Mouse (Mus musculus) forebrain, embryonic 11.5 days (tissue): Measurements from ENCODE around the gene Larp1. TPM values are rescaled to one million over a fixed set of nuclear protein-coding genes. Genes with fewer than 3 reads are reported as not detected.

ENCODE experiments used
- ATAC-seq: fragments of 200-750 bp; cut with Nextera tagmentation; replicated peaks from 2 replicates; pipeline ENCODE4 v1.8.0; 2017; ENCODE audit warnings: moderate TSS enrichment; ENCODE audit not compliant: low FRiP score
- DNase-seq: peaks from one replicate; pipeline ENCODE4 v3.0.0-alpha.2; 2017; ENCODE audit warnings: low spot score
- H3K27ac ChIP-seq: fragments of 300-500 bp; sonication (generic); 2 replicates; pipeline ENCODE4 v1.5.1; 2014; ENCODE audit warnings: low read depth, low read length
- H3K27me3 ChIP-seq: fragments of 300-500 bp; sonication (generic); 2 replicates; pipeline ENCODE4 v1.6.1; 2014; ENCODE audit warnings: mild to moderate bottlenecking, low read length, mixed read lengths; ENCODE audit not compliant: control insufficient read depth, insufficient read depth
- H3K36me3 ChIP-seq: fragments of 300-500 bp; sonication (generic); 2 replicates; pipeline ENCODE4 v1.6.1; 2014; ENCODE audit warnings: mild to moderate bottlenecking, low read length, moderate library complexity, mixed read lengths; ENCODE audit not compliant: control insufficient read depth, insufficient read depth
- H3K4me1 ChIP-seq: fragments of 300-500 bp; sonication (generic); replicated peaks from 2 replicates; pipeline ENCODE4 v1.6.1; 2014; ENCODE audit warnings: low read length, mixed read lengths; ENCODE audit not compliant: control insufficient read depth, insufficient read depth
- H3K4me2 ChIP-seq: fragments of 300-500 bp; sonication (generic); 2 replicates; pipeline ENCODE4 v1.6.1; 2014; ENCODE audit warnings: low read depth, mild to moderate bottlenecking, low read length, moderate library complexity, mixed read lengths; ENCODE audit not compliant: severe bottlenecking
- H3K4me3 ChIP-seq: fragments of 300-500 bp; sonication (generic); 2 replicates; pipeline ENCODE4 v1.5.1; 2014; ENCODE audit warnings: low read depth, low read length
- H3K9ac ChIP-seq: fragments of 300-500 bp; sonication (generic); 2 replicates; pipeline ENCODE4 v1.6.1; 2014; ENCODE audit warnings: low read length
- H3K9me3 ChIP-seq: fragments of 300-500 bp; sonication (generic); 2 replicates; pipeline ENCODE4 v1.6.1; 2016; ENCODE audit warnings: low read length, mixed read lengths; ENCODE audit not compliant: control insufficient read depth
- WGBS: fragments of 180-500 bp; shearing (Covaris S2); extraction: QIAGEN DNeasy Blood & Tissue Kit; methylation state at CpG from one replicate; pipeline ENCODE4 v1.1.7; 2014; 5-methylcytosine and 5-hydroxymethylcytosine counted together
- polyA plus RNA-seq: library from polyadenylated mRNA; unstranded; fragments of >200 nt; fragmentation: Nextera tagmentation; extraction: Ambion mirVana; gene quantifications from 2 replicates; pipeline ENCODE4 v1.2.1, GENCODE M21; 2014

Larp1 gene
- polyA plus RNA-seq, 1 experiment from 2014 or later: 20.5 TPM

DNA sequence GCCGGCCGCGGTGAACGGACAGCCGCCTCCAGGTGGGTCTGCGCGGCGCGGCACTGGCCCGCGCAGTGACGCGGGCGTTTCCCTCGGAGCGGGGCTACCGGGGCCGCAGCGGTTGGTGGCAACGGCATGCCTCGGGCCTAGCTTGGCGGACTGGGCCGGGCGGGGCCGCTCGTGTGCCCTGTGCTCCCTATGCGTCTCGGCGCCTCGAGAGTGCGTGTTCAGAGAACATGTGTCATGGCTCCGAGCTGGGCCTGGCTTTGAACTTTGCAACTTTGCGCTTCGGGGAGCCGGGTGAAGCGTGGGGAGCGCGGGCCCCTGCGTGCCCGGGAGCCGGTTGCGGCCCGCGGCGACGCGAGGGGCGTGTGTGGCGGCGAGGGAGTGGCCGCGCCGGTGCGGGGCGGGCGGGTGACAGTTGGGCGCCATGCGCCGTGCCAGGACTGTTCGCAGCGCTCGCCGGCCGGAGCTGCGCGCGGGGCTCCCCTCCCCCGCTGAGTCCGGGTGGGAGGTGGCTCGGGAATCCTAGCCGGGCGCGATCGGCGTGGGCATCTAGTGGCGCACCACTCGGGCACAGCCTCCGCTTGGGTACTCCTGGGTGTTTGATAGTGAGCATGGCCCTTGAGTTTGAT lies 765 bp downstream of the Larp1 start:
- Histone ChIP-seq H3K9ac (peak overlapping the region; percentile 89), H3K27me3 (no peaks in the 10 kb centered on the region), H3K4me1 (peaks cover 9% of the 10 kb centered on the region; the same call in 1 of the 2 replicates), H3K36me3 (no peaks in the 10 kb centered on the region), H3K4me3 (peak overlapping the region; percentile 98), H3K9me3 (no peaks in the 10 kb centered on the region), H3K27ac (peak overlapping the region; percentile 64), H3K4me2 (peak overlapping the region; percentile 85)
- ATAC-seq (peak; percentile 69), DNase-seq (peak; percentile 82)
- WGBS: under 1% methylated on average over 75 of the region's 78 CpGs

DNA sequence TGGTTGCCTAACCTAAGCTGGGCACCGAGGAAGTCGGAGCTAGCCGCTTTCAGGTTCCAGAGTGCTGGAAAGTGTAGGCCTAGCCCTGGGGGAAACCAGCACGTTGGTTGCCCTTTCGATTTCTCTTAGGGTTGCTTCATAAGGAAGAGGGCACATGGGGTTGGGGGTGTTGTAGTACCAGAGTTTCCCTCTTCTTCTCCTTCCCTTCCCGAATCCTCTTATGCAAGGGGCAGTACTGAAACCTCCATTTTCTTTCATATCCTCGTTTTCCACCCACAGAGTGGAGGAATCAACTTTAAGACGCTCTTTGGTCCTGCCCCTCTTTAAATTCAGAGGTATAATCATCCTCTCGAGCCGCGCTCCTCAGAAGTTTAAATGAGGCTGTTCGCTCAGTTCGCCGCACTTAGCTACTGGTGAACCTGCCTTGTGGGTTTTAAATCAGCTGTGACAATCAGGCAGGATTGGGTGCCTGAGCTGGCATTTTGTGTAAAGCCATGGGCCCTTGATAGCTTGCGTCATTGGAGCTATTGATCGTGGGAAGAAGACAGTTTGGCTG lies 1.4 kb downstream of the Larp1 start:
- peak overlapping the region; percentile 98 for H3K4me3 ChIP-seq
- no peak overlapping the region for H3K27ac ChIP-seq
- H3K36me3 ChIP-seq: no peaks in the 10 kb centered on the region
- 4% methylated on average over 16 of the region's 16 CpGs for WGBS
- ATAC-seq (no peak), DNase-seq (no peak)
- peak overlapping the region; percentile 89 for H3K9ac ChIP-seq
- no peaks in the 10 kb centered on the region for H3K9me3 ChIP-seq
- H3K4me1 ChIP-seq: peaks cover 9% of the 10 kb centered on the region; the same call in 1 of the 2 replicates
- no peaks in the 10 kb centered on the region for H3K27me3 ChIP-seq
- peak overlapping the region; percentile 85 for H3K4me2 ChIP-seq

DNA sequence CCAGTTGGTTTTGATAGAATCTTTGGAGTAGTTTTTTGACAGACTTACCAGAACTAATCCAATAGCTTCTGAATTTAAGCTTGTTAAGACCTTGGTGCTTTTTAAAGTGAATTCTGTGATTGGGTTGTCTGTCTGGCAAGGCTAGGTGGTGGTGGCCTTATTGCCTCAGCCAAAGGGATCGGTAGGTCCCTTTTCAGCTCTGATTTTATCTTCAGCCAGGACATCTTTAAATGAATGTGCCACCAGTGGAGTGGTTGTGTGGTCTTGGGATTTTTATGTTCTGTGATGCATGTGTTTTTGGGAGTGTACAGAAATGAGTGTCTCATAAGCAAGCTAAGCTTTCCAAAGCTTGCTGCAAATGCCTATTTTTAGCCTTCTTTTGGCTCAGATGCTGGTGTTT lies 2.1 kb downstream of the Larp1 start:
- ATAC-seq: no peak
- 69% methylated on average over 1 of the region's 1 CpGs for WGBS
- Histone ChIP-seq H3K9me3 (no peaks in the 10 kb centered on the region), H3K27me3 (no peaks in the 10 kb centered on the region), H3K4me3 (peak overlapping the region; percentile 98), H3K4me2 (peak overlapping the region; percentile 85), H3K9ac (no peak overlapping the region), H3K4me1 (peaks cover 9% of the 10 kb centered on the region; the same call in 1 of the 2 replicates), H3K36me3 (no peaks in the 10 kb centered on the region), H3K27ac (no peak overlapping the region)
- DNase-seq: no peak

DNA sequence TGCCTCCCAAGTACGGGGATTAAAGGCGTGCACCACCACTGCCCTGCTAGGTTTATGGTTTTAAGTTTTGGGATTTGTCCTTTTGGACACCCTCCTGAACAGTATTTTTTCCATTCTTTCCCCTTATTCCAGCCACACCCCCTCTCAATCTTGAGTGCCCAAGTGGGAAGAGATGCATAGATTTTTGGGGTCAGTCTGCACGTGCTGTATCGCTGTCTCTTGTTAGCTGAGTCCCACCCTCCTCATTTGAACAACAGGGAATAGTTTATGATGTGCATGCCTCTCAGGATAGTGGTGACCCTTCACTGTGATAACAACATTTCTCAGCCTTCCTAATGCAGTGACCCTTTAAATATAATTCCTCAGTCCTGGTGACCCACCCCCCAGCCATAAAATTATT lies 2.9 kb downstream of the Larp1 start:
- H3K36me3 ChIP-seq: no peaks in the 10 kb centered on the region
- WGBS: 82% methylated on average over 4 of the region's 4 CpGs
- H3K9me3 ChIP-seq: no peaks in the 10 kb centered on the region
- no peak for DNase-seq
- ATAC-seq: no peak
- H3K27me3 ChIP-seq: no peaks in the 10 kb centered on the region
- peaks cover 9% of the 10 kb centered on the region; the same call in 1 of the 2 replicates for H3K4me1 ChIP-seq
- H3K9ac ChIP-seq: no peak overlapping the region
- H3K4me2 ChIP-seq: no peak overlapping the region
- no peak overlapping the region for H3K4me3 ChIP-seq
- no peak overlapping the region for H3K27ac ChIP-seq

DNA sequence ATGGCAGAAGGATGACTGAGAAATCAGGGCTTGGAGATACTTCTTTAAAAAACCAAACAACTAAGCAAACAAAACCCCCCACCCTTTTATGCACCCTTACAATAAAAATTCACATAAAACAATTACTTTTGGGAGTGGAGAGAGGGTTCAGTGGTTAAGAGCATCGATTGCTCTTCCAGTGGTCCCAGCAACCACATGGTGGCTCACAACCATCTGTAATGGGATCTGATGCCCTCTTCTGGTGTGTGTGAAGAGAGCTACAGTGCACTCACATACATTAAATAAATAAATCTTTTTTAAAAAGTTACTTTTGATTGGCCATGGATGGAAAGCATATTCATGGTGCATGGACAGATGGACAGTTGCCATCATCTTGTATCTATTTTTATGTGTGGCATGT lies 3.8 kb downstream of the Larp1 start:
- Histone ChIP-seq H3K36me3 (no peaks in the 10 kb centered on the region), H3K4me2 (no peak overlapping the region), H3K27me3 (no peaks in the 10 kb centered on the region), H3K27ac (no peak overlapping the region), H3K9me3 (no peaks in the 10 kb centered on the region), H3K4me3 (no peak overlapping the region), H3K9ac (no peak overlapping the region), H3K4me1 (peaks cover 9% of the 10 kb centered on the region; the same call in 1 of the 2 replicates)
- ATAC-seq: no peak
- 80% methylated on average over 1 of the region's 1 CpGs for WGBS
- DNase-seq: no peak

DNA sequence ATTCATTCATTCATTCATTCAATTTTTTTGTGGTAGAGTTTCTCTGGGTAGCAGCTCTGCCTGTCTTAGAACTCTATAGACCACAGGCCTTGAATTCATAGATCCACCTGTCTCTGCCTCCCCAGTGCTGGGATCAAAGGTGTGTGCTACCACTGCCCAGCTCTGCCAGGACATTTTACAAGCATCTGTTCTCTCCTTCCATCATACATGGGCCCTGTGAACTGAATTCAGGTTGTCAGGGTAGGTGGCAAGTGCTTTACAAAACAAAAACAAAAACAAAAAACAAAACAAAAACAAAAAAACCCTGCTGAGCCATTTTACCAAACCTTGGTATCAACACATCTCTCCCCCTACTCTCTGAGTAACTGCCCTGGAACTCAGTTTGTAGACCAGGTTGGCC lies 4.2 kb downstream of the Larp1 start:
- Histone ChIP-seq H3K9me3 (no peaks in the 10 kb centered on the region), H3K4me3 (no peak overlapping the region), H3K36me3 (no peaks in the 10 kb centered on the region), H3K9ac (no peak overlapping the region), H3K4me2 (no peak overlapping the region), H3K4me1 (peaks cover 5% of the 10 kb centered on the region; the same call in 1 of the 2 replicates), H3K27me3 (no peaks in the 10 kb centered on the region), H3K27ac (no peak overlapping the region)
- ATAC-seq: no peak
- DNase-seq: no peak

DNA sequence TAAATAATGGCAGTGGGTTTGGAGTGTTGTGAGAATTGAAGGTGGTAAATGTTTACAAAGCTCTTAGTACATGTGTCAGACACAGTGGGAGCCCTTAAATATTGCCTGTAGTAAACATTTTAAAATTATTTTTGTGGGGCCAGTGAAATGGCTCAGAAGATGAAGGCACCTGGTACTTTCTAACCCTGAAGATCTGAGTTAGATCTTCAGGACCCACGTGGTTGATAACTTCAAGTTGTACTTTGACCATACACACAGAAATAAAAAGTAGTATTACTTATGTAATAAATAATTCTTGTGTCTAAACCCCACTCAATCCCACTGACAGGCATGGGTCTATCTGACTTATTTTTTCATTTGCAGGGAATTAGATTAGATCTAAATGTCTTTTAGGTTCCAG lies 5.7 kb downstream of the Larp1 start:
- no peak overlapping the region for H3K4me2 ChIP-seq
- no peak overlapping the region for H3K9ac ChIP-seq
- H3K27ac ChIP-seq: no peak overlapping the region
- H3K36me3 ChIP-seq: no peaks in the 10 kb centered on the region
- peaks cover 3% of the 10 kb centered on the region; the same call in 1 of the 2 replicates for H3K4me1 ChIP-seq
- H3K4me3 ChIP-seq: no peak overlapping the region
- H3K27me3 ChIP-seq: no peaks in the 10 kb centered on the region
- no peaks in the 10 kb centered on the region for H3K9me3 ChIP-seq
- WGBS: 78% methylated on average over 1 of the region's 1 CpGs
- ATAC-seq (no peak), DNase-seq (no peak)

DNA sequence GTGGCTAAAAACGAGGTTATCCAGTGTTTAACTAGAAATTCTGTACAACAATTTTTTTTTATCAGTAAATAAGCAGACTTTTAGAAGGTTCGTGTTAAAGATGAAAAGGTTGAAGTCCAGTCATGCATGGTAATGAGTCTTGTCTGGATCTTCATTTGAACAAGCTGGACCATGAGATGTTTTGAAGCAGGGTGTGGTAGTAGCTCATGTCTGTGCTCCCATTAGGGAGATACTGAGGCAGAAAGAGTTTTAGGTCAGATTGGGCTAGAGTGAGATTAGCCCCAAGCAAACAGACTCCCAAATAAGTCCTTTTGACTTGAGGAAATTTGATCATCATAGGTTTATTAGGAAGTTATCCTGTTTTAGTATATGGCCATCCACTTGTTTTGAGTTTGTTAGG lies 6.5 kb downstream of the Larp1 start:
- Histone ChIP-seq H3K27me3 (no peaks in the 10 kb centered on the region), H3K4me2 (no peak overlapping the region), H3K9me3 (no peaks in the 10 kb centered on the region), H3K9ac (no peak overlapping the region), H3K4me3 (no peak overlapping the region), H3K27ac (no peak overlapping the region), H3K36me3 (no peaks in the 10 kb centered on the region), H3K4me1 (peaks cover 3% of the 10 kb centered on the region; the same call in 1 of the 2 replicates)
- no peak for DNase-seq
- ATAC-seq: no peak
- 69% methylated on average over 2 of the region's 2 CpGs for WGBS

DNA sequence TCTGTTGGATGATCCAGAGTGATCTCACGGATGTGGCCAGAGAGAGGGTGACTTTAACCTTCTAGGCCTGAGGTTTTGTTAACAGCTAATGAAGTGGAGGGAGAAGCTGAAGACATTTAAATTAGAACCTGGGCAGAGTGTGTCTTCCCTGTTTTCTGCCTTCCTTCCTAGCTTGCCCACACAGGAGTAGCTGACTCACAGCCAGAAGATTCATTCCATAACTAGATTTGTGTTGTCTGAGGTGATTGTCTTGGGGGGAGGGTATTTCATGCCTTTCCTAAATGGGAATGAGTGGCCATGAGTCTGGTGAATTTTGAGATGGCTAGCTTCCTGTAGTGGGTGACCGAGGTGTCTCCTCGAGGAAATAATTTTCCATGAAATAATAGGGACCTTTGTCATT lies 7.5 kb downstream of the Larp1 start:
- Histone ChIP-seq H3K4me1 (no peaks in the 10 kb centered on the region), H3K4me3 (no peak overlapping the region), H3K27me3 (no peaks in the 10 kb centered on the region), H3K27ac (no peak overlapping the region), H3K9ac (no peak overlapping the region), H3K9me3 (no peaks in the 10 kb centered on the region), H3K36me3 (no peaks in the 10 kb centered on the region), H3K4me2 (no peak overlapping the region)
- WGBS: 63% methylated on average over 3 of the region's 3 CpGs
- no peak for ATAC-seq
- no peak for DNase-seq
